Mouse (Mus musculus) heart, embryonic 11.5 days (tissue): ENCODE data around the gene Lcmt1. TPM values are rescaled to one million over a fixed set of nuclear protein-coding genes. Genes with fewer than 3 reads are reported as not detected.

Experiments
- ATAC-seq: fragments of 200-750 bp; cut with Nextera tagmentation; replicated peaks from 2 replicates; pipeline ENCODE4 v1.8.0; 2017; ENCODE audit warnings: moderate library complexity; ENCODE audit not compliant: insufficient number of reproducible peaks, low FRiP score, low TSS enrichment
- H3K27ac ChIP-seq: fragments of 300-500 bp; sonication (generic); 2 replicates; pipeline ENCODE4 v1.5.1; 2014; ENCODE audit warnings: mild to moderate bottlenecking, low read depth, low read length
- H3K27me3 ChIP-seq: fragments of 300-500 bp; sonication (generic); 2 replicates; pipeline ENCODE4 v1.6.1; 2014; ENCODE audit warnings: mild to moderate bottlenecking, low read length, mixed read lengths; ENCODE audit not compliant: control insufficient read depth, insufficient read depth
- H3K36me3 ChIP-seq: fragments of 300-500 bp; sonication (generic); 2 replicates; pipeline ENCODE4 v1.6.1; 2014; ENCODE audit warnings: mild to moderate bottlenecking, low read length, moderate library complexity, mixed read lengths; ENCODE audit not compliant: control insufficient read depth, insufficient read depth
- H3K4me1 ChIP-seq: fragments of 300-500 bp; sonication (generic); 2 replicates; pipeline ENCODE4 v1.6.1; 2014; ENCODE audit warnings: low read length; ENCODE audit not compliant: control insufficient read depth, insufficient read depth
- H3K4me2 ChIP-seq: fragments of 300-500 bp; sonication (generic); 2 replicates; pipeline ENCODE4 v1.6.1; 2014; ENCODE audit warnings: mild to moderate bottlenecking, moderate library complexity
- H3K4me3 ChIP-seq: fragments of 300-500 bp; sonication (generic); 2 replicates; pipeline ENCODE4 v1.5.1; 2014; ENCODE audit warnings: low read depth, low read length
- H3K9ac ChIP-seq: fragments of 300-500 bp; sonication (generic); 2 replicates; pipeline ENCODE4 v1.6.1; 2014; ENCODE audit warnings: mild to moderate bottlenecking, low read depth, low read length, moderate library complexity
- H3K9me3 ChIP-seq: fragments of 300-500 bp; sonication (generic); replicated peaks from 2 replicates; pipeline ENCODE4 v1.6.1; 2016; ENCODE audit warnings: low read length; ENCODE audit not compliant: control insufficient read depth
- WGBS: fragments of 180-500 bp; shearing (Covaris S2); extraction: QIAGEN DNeasy Blood & Tissue Kit; methylation state at CpG from one replicate; pipeline ENCODE4 v1.1.7; 2014; ENCODE audit not compliant: insufficient replicate concordance; 5-methylcytosine and 5-hydroxymethylcytosine counted together
- polyA plus RNA-seq: library from polyadenylated mRNA; unstranded; fragments of >200 nt; fragmentation: Nextera tagmentation; extraction: Ambion mirVana; gene quantifications from 2 replicates; pipeline ENCODE4 v1.2.1, GENCODE M21; 2014

Gene Lcmt1
- polyA plus RNA-seq, 1 experiment from 2014 or later: 40.6 TPM

DNA sequence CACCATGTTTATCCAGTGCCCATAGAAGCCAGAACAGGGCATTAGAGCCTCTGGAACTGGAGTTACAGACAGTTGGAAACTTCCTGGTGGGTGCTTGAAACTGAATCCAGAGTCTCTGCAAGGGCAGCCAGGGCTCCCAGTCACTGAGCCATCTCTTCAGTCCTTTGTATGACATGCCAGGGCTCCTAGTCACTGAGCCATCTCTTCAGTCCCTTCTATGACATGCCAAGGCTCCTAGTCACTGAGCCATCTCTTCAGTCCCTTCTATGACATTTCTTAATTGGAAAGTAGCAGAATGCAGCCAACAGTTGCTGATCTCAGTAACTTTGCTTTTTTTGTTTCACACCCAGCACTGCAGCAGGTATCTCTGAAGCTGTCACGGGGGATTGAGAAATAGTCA, 72.5 kb downstream of the Lcmt1 start:
- Histone ChIP-seq H3K4me1 (no peaks in the 10 kb centered on the region), H3K9me3 (no peaks in the 10 kb centered on the region), H3K36me3 (no peaks in the 10 kb centered on the region), H3K4me3 (no peak overlapping the region), H3K27ac (no peak overlapping the region), H3K27me3 (no peaks in the 10 kb centered on the region), H3K9ac (no peak overlapping the region), H3K4me2 (no peak overlapping the region)
- 58% methylated on average over 1 of the region's 1 CpGs for WGBS
- ATAC-seq: no peak

DNA sequence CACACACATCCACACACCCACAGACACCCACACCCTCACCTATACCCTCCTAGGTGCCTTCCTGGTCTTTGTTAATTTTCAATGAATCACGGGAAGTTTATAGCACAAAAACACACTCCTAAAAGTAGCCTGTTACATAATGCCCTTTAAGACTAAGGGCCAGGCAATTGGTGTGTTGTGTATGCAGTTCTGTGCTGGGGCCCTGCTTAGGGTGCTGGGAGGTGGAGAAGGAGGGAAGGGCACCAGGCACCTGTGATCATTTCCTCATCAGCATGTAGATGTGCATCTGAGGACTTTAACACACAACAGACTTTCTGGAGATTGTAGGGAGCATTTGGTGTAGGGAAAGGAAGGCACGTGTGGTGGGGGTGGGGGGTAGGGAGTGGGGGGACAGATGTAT, 79.2 kb downstream of the Lcmt1 start:
- peaks cover 4% of the 10 kb centered on the region; the same call in 1 of the 2 replicates for H3K4me1 ChIP-seq

DNA sequence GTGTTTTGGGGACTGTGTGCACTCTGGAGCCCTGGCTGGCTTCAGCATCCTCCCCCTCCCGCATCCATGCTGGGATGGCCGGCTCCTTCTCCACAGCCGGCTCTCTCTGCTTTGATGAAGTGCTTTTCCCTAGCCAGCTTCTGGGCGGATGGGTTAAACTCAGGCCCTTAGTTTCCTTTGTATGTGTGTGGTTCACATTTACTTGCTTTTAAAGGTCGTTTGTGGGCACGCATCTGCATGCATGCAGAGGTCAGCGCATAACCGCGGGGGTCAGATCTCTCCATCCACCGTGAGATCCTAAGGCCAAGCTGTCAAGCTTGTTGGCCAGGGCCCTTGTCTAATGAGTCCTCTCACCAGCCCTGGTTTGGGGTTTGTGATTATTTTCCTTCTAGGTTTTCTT, 80.1 kb downstream of the Lcmt1 start:
- ATAC-seq: no peak
- Histone ChIP-seq H3K9ac (no peak overlapping the region), H3K9me3 (no peaks in the 10 kb centered on the region), H3K36me3 (no peaks in the 10 kb centered on the region), H3K27ac (no peak overlapping the region), H3K4me1 (peaks cover 4% of the 10 kb centered on the region; the same call in 1 of the 2 replicates), H3K4me3 (no peak overlapping the region), H3K4me2 (no peak overlapping the region), H3K27me3 (no peaks in the 10 kb centered on the region)
- 76% methylated on average over 10 of the region's 10 CpGs for WGBS

More for the DNA sequence above, 79.2 kb downstream of the Lcmt1 start:
- 89% methylated on average over 2 of the region's 2 CpGs for WGBS
- no peak overlapping the region for H3K27ac ChIP-seq
- no peaks in the 10 kb centered on the region for H3K27me3 ChIP-seq
- no peak for ATAC-seq
- no peaks in the 10 kb centered on the region for H3K36me3 ChIP-seq
- no peak overlapping the region for H3K4me2 ChIP-seq
- no peak overlapping the region for H3K9ac ChIP-seq
- no peaks in the 10 kb centered on the region for H3K9me3 ChIP-seq
- no peak overlapping the region for H3K4me3 ChIP-seq

DNA sequence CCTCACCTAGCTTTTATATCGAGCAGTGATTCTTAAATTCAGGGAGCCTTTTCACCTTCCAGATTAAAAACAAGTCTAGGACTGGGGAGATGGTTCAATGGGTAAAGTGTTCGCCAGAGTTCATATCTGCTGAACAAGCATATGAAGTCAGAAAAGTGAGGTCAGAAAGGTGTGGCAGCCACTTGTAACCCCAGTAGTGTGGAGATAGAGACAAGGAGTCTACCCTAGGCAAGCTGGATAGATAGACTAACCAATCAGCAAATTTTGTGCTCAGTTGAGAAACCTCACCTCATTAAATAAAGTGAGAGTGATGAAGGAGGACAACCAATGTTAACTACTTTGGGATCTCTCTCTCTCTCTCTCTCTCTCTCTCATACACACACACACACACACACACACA, 80.9 kb downstream of the Lcmt1 start:
- Histone ChIP-seq H3K9ac (no peak overlapping the region), H3K4me3 (no peak overlapping the region), H3K4me1 (peaks cover 4% of the 10 kb centered on the region; the same call in 1 of the 2 replicates), H3K27me3 (no peaks in the 10 kb centered on the region), H3K4me2 (no peak overlapping the region), H3K36me3 (no peaks in the 10 kb centered on the region), H3K9me3 (no peaks in the 10 kb centered on the region), H3K27ac (no peak overlapping the region)
- no peak for ATAC-seq
- WGBS: 86% methylated on average over 2 of the region's 2 CpGs

DNA sequence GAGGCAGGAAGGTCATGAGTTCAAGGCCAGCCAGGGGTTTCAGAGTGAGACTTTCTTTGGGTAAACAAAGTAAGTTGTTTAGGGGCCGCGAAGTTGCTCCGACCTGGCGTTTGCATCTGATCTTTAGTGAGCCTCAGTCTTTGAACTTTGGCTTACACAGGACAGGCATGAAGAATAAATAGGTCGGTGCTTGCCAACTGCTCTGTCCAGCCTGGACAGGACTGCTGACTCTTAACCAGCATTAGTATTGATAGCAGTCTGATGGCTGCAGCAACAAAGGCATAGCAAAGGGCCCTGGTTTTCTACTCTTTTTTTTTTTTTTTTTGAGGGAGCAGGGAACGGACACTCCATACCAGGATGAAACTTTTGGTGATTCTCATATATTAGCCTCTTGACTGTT, 83.0 kb downstream of the Lcmt1 start:
- ATAC-seq: no peak

DNA sequence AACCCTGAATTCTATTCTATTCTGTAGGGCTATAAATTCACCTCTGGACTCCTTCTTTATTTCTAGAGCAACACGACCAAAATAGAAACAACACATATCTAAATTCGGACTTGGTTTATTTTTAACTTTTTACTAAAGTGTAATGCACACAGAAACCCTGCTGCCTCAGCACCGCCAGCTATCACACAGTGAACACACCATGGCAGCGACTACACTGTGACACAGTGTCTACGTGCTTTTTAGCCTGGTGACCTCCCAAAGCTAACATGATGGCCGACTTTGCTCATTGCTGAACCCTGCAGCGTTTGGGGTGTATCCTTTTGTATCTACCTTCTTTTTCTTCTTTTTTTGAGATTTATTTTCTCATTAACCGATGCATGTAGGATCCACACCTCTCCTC, 83.5 kb downstream of the Lcmt1 start:
- Histone ChIP-seq H3K4me2 (no peak overlapping the region), H3K4me1 (peaks cover 4% of the 10 kb centered on the region; the same call in 1 of the 2 replicates), H3K27ac (no peak overlapping the region), H3K9ac (no peak overlapping the region), H3K27me3 (no peaks in the 10 kb centered on the region), H3K36me3 (no peaks in the 10 kb centered on the region), H3K4me3 (no peak overlapping the region), H3K9me3 (no peaks in the 10 kb centered on the region)
- no peak for ATAC-seq
- 67% methylated on average over 8 of the region's 8 CpGs for WGBS

More for the DNA sequence above, 83.0 kb downstream of the Lcmt1 start:
- H3K27me3 ChIP-seq: no peaks in the 10 kb centered on the region
- H3K4me3 ChIP-seq: no peak overlapping the region
- no peaks in the 10 kb centered on the region for H3K9me3 ChIP-seq
- no peaks in the 10 kb centered on the region for H3K36me3 ChIP-seq
- H3K27ac ChIP-seq: no peak overlapping the region
- H3K4me2 ChIP-seq: no peak overlapping the region
- no peak overlapping the region for H3K9ac ChIP-seq
- H3K4me1 ChIP-seq: peaks cover 4% of the 10 kb centered on the region; the same call in 1 of the 2 replicates
- WGBS: 71% methylated on average over 6 of the region's 6 CpGs

DNA sequence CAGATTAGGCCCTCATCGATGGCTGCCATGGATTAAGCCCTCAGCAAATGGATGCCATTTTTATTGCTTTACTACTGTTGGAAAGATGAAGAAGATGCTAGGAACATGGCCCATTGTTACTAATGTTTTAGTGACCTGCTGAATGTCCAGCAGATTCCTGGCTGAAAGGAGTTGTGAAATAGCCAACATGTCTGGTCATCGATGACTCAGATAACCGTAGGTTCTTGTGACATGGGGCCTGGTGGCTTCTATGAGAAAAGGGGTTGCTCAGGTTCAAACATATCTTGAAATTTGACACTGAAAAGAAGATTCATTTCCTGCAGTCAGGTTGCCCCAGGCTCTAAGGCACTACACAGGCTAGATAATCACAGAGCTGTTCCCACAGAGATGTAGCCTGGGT, 85.5 kb downstream of the Lcmt1 start:
- Histone ChIP-seq H3K27ac (no peak overlapping the region), H3K9ac (no peak overlapping the region), H3K9me3 (no peaks in the 10 kb centered on the region), H3K4me2 (no peak overlapping the region), H3K27me3 (no peaks in the 10 kb centered on the region), H3K4me3 (no peak overlapping the region), H3K4me1 (peaks cover 4% of the 10 kb centered on the region; the same call in 1 of the 2 replicates), H3K36me3 (no peaks in the 10 kb centered on the region)
- no peak for ATAC-seq
- WGBS: 88% methylated on average over 3 of the region's 3 CpGs

DNA sequence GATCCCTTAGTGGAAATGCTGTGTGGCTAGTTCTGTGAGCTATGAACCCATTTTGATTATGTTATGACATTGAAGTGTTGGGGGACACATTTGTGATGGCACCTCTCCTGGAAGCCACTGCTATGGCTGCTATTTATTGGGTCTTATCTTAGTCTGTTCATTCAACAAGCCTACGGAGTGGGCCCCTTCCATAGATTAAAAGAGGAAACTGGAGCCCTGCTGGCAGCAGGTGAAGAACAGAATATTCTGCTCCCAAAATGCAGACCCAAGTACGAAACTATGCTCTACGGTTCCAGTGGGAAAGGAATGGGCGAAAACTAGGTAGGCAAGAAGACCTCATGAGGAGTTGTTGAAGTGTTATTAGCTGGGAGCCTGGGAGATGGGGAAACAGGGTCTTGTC, 88.7 kb downstream of the Lcmt1 start:
- H3K4me1 ChIP-seq: peaks cover 7% of the 10 kb centered on the region
- no peak overlapping the region for H3K4me3 ChIP-seq
- no peaks in the 10 kb centered on the region for H3K36me3 ChIP-seq
- WGBS: 65% methylated on average over 4 of the region's 4 CpGs
- no peak overlapping the region for H3K9ac ChIP-seq
- no peak for ATAC-seq
- no peak overlapping the region for H3K27ac ChIP-seq
- H3K27me3 ChIP-seq: no peaks in the 10 kb centered on the region
- H3K9me3 ChIP-seq: no peaks in the 10 kb centered on the region
- H3K4me2 ChIP-seq: no peak overlapping the region

DNA sequence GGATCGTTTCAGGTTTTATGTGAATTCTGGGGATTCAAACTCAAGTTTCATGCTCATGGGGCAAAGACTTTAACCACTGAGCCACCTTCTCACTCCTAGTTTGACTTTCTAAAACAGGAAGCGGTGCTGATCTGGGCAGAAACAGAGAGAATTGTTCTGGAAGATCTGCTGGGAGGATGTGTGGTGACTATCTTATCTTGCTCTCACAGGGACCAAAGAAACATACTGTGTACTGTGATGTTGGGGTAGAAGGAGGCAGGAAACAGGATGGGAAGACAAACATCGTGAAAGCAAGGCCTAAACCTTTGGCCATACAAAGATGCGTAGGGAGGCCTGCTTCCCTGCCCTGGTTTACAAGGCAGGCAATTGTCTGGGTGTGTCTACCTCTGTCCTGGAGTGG, 89.7 kb downstream of the Lcmt1 start:
- peak; percentile 53 for ATAC-seq
- Histone ChIP-seq H3K9ac (no peak overlapping the region), H3K27ac (peak overlapping the region; percentile 69), H3K4me2 (no peak overlapping the region; the same call in 1 of the 2 replicates), H3K4me3 (no peak overlapping the region), H3K4me1 (peaks cover 7% of the 10 kb centered on the region), H3K27me3 (no peaks in the 10 kb centered on the region), H3K36me3 (no peaks in the 10 kb centered on the region), H3K9me3 (no peaks in the 10 kb centered on the region)
- 61% methylated on average over 4 of the region's 4 CpGs for WGBS
